Mouse (Mus musculus) cortical plate, adult 2 months (tissue): ENCODE measurements around the gene Ace3.

Source experiments
- CTCF ChIP-seq: fragments of 200-500 bp; IDR thresholded peaks from 2 replicates; pipeline ENCODE4 v1.5.1; 2011; ENCODE audit warnings: mild to moderate bottlenecking, control low read depth, low read length; ENCODE audit not compliant: insufficient read depth; ENCODE audit errors: extremely low read depth
- POLR2A ChIP-seq: fragments of 200-500 bp; IDR thresholded peaks from 2 replicates; pipeline ENCODE4 v1.6.1; 2011; ENCODE audit warnings: mild to moderate bottlenecking, low read length, control low read depth; ENCODE audit not compliant: insufficient read depth; ENCODE audit errors: extremely low read depth

- TF ChIP-seq CTCF (no peak), POLR2A (no peak)
Observed at GRCm38 (mm10) chr11:105978634-105979033, 15.8 kb upstream of the Ace3 start.
